Mouse (Mus musculus) C2C12 (cell line): Measurements from ENCODE around the gene Ccdc183. TPM values are rescaled to one million over a fixed set of nuclear protein-coding genes. Genes with fewer than 3 reads are reported as not detected.

Source experiments
- H3K27me3 ChIP-seq: one replicate; pipeline ENCODE4 v1.6.1; 2011; ENCODE audit not compliant: control insufficient read depth, insufficient read depth, insufficient read length
- H3K36me3 ChIP-seq: one replicate; pipeline ENCODE4 v1.6.1; 2011; ENCODE audit not compliant: control insufficient read depth, insufficient read depth
- H3K4me3 ChIP-seq: one replicate; pipeline ENCODE4 v1.5.1; 2011; ENCODE audit warnings: mild to moderate bottlenecking, control low read depth; ENCODE audit not compliant: poor library complexity, insufficient read depth, severe bottlenecking
- H3K79me2 ChIP-seq: one replicate; pipeline ENCODE4 v1.6.1; 2011; ENCODE audit not compliant: control insufficient read depth, insufficient read depth
- H3K79me3 ChIP-seq: one replicate; pipeline ENCODE4 v1.6.1; 2011; ENCODE audit warnings: low read depth, control low read depth
- H3ac ChIP-seq: one replicate; pipeline ENCODE3; 2011; ENCODE audit warnings: low read depth; ENCODE audit not compliant: control insufficient read depth, insufficient read length
- CEBPB ChIP-seq: IDR thresholded peaks from one replicate; pipeline ENCODE4 v1.6.1; 2011; ENCODE audit warnings: low read depth, mild to moderate bottlenecking, control low read depth, moderate library complexity
- CTCF ChIP-seq: IDR thresholded peaks from one replicate; pipeline ENCODE4 v1.5.1; 2011; ENCODE audit not compliant: control insufficient read depth, insufficient read depth, insufficient read length
- FOSL1 ChIP-seq: IDR thresholded peaks from one replicate; pipeline ENCODE4 v1.8.0; 2011; ENCODE audit warnings: mild to moderate bottlenecking, low read length; ENCODE audit not compliant: poor library complexity, insufficient read depth, severe bottlenecking
- MAX ChIP-seq: IDR thresholded peaks from one replicate; pipeline ENCODE4 v1.6.1; 2011; ENCODE audit warnings: mild to moderate bottlenecking, control low read depth
- MYOD1 ChIP-seq: IDR thresholded peaks from one replicate; pipeline ENCODE4 v1.6.1; 2011; ENCODE audit warnings: low read depth; ENCODE audit not compliant: control insufficient read depth, insufficient read length
- MYOG ChIP-seq: IDR thresholded peaks from one replicate; pipeline ENCODE4 v1.6.1; 2011; ENCODE audit not compliant: control insufficient read depth, insufficient read length; ENCODE audit errors: extremely low read depth
- USF1 ChIP-seq: IDR thresholded peaks from one replicate; pipeline ENCODE4 v1.6.1; 2011; ENCODE audit warnings: low read depth, mild to moderate bottlenecking, control low read depth, moderate library complexity
- polyA plus RNA-seq: library from polyadenylated mRNA; unstranded; fragments of >200 nt; fragmentation: generic; extraction: Trizol; gene quantifications from one replicate; pipeline ENCODE4 v1.2.1, GENCODE M21; 2012; ENCODE audit warnings: missing spikeins

Gene Ccdc183
- polyA plus RNA-seq, 1 experiment, result 0.15 TPM

- Histone ChIP-seq H3K79me3 (peaks cover 6% of the 10 kb centered on the region), H3K4me3 (no peak overlapping the region), H3K27me3 (no peaks in the 10 kb centered on the region), H3ac (no peak overlapping the region), H3K79me2 (peaks cover 15% of the 10 kb centered on the region), H3K36me3 (peaks cover 86% of the 10 kb centered on the region)
- TF ChIP-seq MAX (no peak), MYOD1 (no peak), CEBPB (no peak), CTCF (no peak), MYOG (no peak), USF1 (no peak), FOSL1 (no peak)
Observed at GRCm38 (mm10) chr2:25598749-25599148, 18.7 kb downstream of the Ccdc183 start.

DNA sequence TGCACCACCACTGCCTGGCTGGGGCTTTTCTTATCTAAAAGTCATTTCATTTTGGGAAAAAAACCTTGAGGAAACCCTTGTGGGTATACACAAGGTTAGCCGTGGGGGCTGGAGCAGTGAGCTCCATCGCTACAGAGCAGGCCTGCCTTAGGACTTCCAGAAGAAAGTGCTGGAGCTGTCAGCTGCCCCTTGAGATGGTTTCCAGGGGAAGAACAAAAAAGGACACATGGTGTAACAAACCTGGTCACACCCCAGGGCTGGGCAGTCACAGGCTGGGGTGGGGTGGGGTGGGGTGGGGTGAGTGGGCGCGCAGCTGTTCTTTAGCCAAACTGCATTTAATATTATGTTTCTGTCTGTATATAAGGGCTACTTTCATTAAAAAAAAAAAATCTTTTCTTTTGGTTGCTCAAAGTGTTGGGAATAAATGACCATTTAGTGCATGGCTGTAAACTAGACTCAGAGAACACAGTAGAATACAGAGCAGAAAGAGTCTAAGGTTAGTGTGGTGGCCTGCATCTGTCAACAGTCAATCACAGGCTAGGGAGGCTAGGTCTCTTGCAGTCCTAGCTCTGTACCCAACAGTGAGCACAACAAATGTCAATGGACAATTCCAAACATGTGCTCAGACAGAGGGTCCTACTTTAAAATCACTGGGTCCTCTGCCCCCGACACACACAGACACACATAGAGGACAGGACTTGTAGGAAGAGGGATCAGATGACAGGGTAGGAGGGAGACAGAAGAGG lies 20.5 kb downstream of the Ccdc183 start:
- TF ChIP-seq MYOG (no peak), CTCF (no peak), USF1 (no peak), CEBPB (no peak), MYOD1 (no peak), FOSL1 (no peak), MAX (no peak)
- peaks cover 89% of the 10 kb centered on the region for H3K36me3 ChIP-seq

GRCm38 (mm10) chr2:25591863-25592262 lies 25.6 kb downstream of the Ccdc183 start:
- TF ChIP-seq MAX, result no peak
- TF ChIP-seq MYOD1, result no peak
- no peak for TF ChIP-seq CEBPB
- no peak for TF ChIP-seq FOSL1
- TF ChIP-seq MYOG, result no peak
- TF ChIP-seq CTCF, result peak; percentile 14
- TF ChIP-seq USF1, result no peak
- H3K36me3 ChIP-seq, result peaks cover 84% of the 10 kb centered on the region
- no peak overlapping the region for H3ac ChIP-seq
- no peaks in the 10 kb centered on the region for H3K79me3 ChIP-seq
- H3K27me3 ChIP-seq, result no peaks in the 10 kb centered on the region
- no peaks in the 10 kb centered on the region for H3K79me2 ChIP-seq
- no peak overlapping the region for H3K4me3 ChIP-seq

More for the DNA sequence above, 20.5 kb downstream of the Ccdc183 start:
- Histone ChIP-seq H3ac (no peak overlapping the region), H3K27me3 (no peaks in the 10 kb centered on the region), H3K79me3 (no peaks in the 10 kb centered on the region), H3K79me2 (no peaks in the 10 kb centered on the region), H3K4me3 (no peak overlapping the region)

GRCm38 (mm10) chr2:25588227-25588907 lies 29.1 kb downstream of the Ccdc183 start:
- H3K79me3 ChIP-seq, result no peaks in the 10 kb centered on the region
- H3K4me3 ChIP-seq, result no peak overlapping the region
- TF ChIP-seq USF1 (no peak), FOSL1 (no peak), MAX (no peak), CTCF (no peak), MYOD1 (no peak), CEBPB (no peak), MYOG (no peak)
- peaks cover 83% of the 10 kb centered on the region for H3K36me3 ChIP-seq
- H3K79me2 ChIP-seq, result no peaks in the 10 kb centered on the region
- H3K27me3 ChIP-seq, result no peaks in the 10 kb centered on the region
- no peak overlapping the region for H3ac ChIP-seq

GRCm38 (mm10) chr2:25587290-25587689 lies 30.2 kb downstream of the Ccdc183 start:
- Histone ChIP-seq H3K27me3 (no peaks in the 10 kb centered on the region), H3K4me3 (no peak overlapping the region), H3ac (no peak overlapping the region), H3K79me3 (no peaks in the 10 kb centered on the region), H3K79me2 (no peaks in the 10 kb centered on the region), H3K36me3 (peaks cover 80% of the 10 kb centered on the region)
- no peak for TF ChIP-seq MYOG
- TF ChIP-seq CTCF, result no peak
- TF ChIP-seq USF1, result no peak
- TF ChIP-seq CEBPB, result no peak
- TF ChIP-seq MYOD1, result no peak
- TF ChIP-seq MAX, result no peak
- no peak for TF ChIP-seq FOSL1
